Mouse (Mus musculus) C2C12 (cell line): ENCODE measurements at regions not wholly inside any gene's neighbourhood (a gene's known extent, or its start where the extent isn't known, plus 50 kb on each side); places are given as distances from the start of the nearest gene placed in this dataset.

Experiments used
- H3K27me3 ChIP-seq: one replicate; pipeline ENCODE4 v1.6.1; 2011; ENCODE audit not compliant: control insufficient read depth, insufficient read depth, insufficient read length
- H3K36me3 ChIP-seq: one replicate; pipeline ENCODE4 v1.6.1; 2011; ENCODE audit not compliant: control insufficient read depth, insufficient read depth
- H3K4me3 ChIP-seq: one replicate; pipeline ENCODE4 v1.5.1; 2011; ENCODE audit warnings: mild to moderate bottlenecking, control low read depth; ENCODE audit not compliant: poor library complexity, insufficient read depth, severe bottlenecking
- H3K79me2 ChIP-seq: one replicate; pipeline ENCODE4 v1.6.1; 2011; ENCODE audit not compliant: control insufficient read depth, insufficient read depth
- H3K79me3 ChIP-seq: one replicate; pipeline ENCODE4 v1.6.1; 2011; ENCODE audit warnings: low read depth, control low read depth
- H3ac ChIP-seq: one replicate; pipeline ENCODE3; 2011; ENCODE audit warnings: low read depth; ENCODE audit not compliant: control insufficient read depth, insufficient read length
- CEBPB ChIP-seq: IDR thresholded peaks from one replicate; pipeline ENCODE4 v1.6.1; 2011; ENCODE audit warnings: low read depth, mild to moderate bottlenecking, control low read depth, moderate library complexity
- CTCF ChIP-seq: IDR thresholded peaks from one replicate; pipeline ENCODE4 v1.5.1; 2011; ENCODE audit not compliant: control insufficient read depth, insufficient read depth, insufficient read length
- FOSL1 ChIP-seq: IDR thresholded peaks from one replicate; pipeline ENCODE4 v1.8.0; 2011; ENCODE audit warnings: mild to moderate bottlenecking, low read length; ENCODE audit not compliant: poor library complexity, insufficient read depth, severe bottlenecking
- MAX ChIP-seq: IDR thresholded peaks from one replicate; pipeline ENCODE4 v1.6.1; 2011; ENCODE audit warnings: mild to moderate bottlenecking, control low read depth
- MYOD1 ChIP-seq: IDR thresholded peaks from one replicate; pipeline ENCODE4 v1.6.1; 2011; ENCODE audit warnings: low read depth; ENCODE audit not compliant: control insufficient read depth, insufficient read length
- MYOG ChIP-seq: IDR thresholded peaks from one replicate; pipeline ENCODE4 v1.6.1; 2011; ENCODE audit not compliant: control insufficient read depth, insufficient read length; ENCODE audit errors: extremely low read depth
- USF1 ChIP-seq: IDR thresholded peaks from one replicate; pipeline ENCODE4 v1.6.1; 2011; ENCODE audit warnings: low read depth, mild to moderate bottlenecking, control low read depth, moderate library complexity

GRCm38 (mm10) chr17:4648603-4649002, 345.5 kb upstream of the Arid1b start:
- H3K27me3 ChIP-seq, result no peaks in the 10 kb centered on the region
- H3ac ChIP-seq, result no peak overlapping the region
- H3K79me2 ChIP-seq, result no peaks in the 10 kb centered on the region
- no peak overlapping the region for H3K4me3 ChIP-seq
- no peaks in the 10 kb centered on the region for H3K79me3 ChIP-seq
- H3K36me3 ChIP-seq, result no peaks in the 10 kb centered on the region
- TF ChIP-seq MYOG, result no peak

GRCm38 (mm10) chr17:4654221-4654620, 339.9 kb upstream of the Arid1b start:
- no peaks in the 10 kb centered on the region for H3K79me2 ChIP-seq
- H3ac ChIP-seq, result no peak overlapping the region
- no peaks in the 10 kb centered on the region for H3K27me3 ChIP-seq
- TF ChIP-seq CEBPB, result no peak
- TF ChIP-seq FOSL1, result no peak
- no peak for TF ChIP-seq MYOD1
- no peak for TF ChIP-seq USF1
- TF ChIP-seq CTCF, result no peak
- no peak for TF ChIP-seq MYOG
- no peak for TF ChIP-seq MAX
- H3K79me3 ChIP-seq, result no peaks in the 10 kb centered on the region
- H3K36me3 ChIP-seq, result no peaks in the 10 kb centered on the region
- no peak overlapping the region for H3K4me3 ChIP-seq

GRCm38 (mm10) chr17:4661996-4662395, 332.1 kb upstream of the Arid1b start:
- Histone ChIP-seq H3K79me3 (no peaks in the 10 kb centered on the region), H3ac (no peak overlapping the region), H3K27me3 (no peaks in the 10 kb centered on the region), H3K4me3 (no peak overlapping the region), H3K36me3 (no peaks in the 10 kb centered on the region), H3K79me2 (no peaks in the 10 kb centered on the region)
- no peak for TF ChIP-seq MYOG
- TF ChIP-seq CTCF, result no peak
- no peak for TF ChIP-seq CEBPB
- no peak for TF ChIP-seq USF1
- TF ChIP-seq MAX, result no peak

- Histone ChIP-seq H3K36me3 (no peaks in the 10 kb centered on the region), H3ac (no peak overlapping the region), H3K4me3 (no peak overlapping the region), H3K79me2 (no peaks in the 10 kb centered on the region), H3K27me3 (no peaks in the 10 kb centered on the region), H3K79me3 (no peaks in the 10 kb centered on the region)
- TF ChIP-seq FOSL1 (no peak), CTCF (no peak), MAX (no peak), MYOG (no peak), CEBPB (no peak), MYOD1 (no peak), USF1 (no peak)
Observed at GRCm38 (mm10) chr17:4668511-4668910, 325.6 kb upstream of the Arid1b start.

- no peaks in the 10 kb centered on the region for H3K79me3 ChIP-seq
- H3K79me2 ChIP-seq, result no peaks in the 10 kb centered on the region
- H3ac ChIP-seq, result no peak overlapping the region
- no peak overlapping the region for H3K4me3 ChIP-seq
- no peaks in the 10 kb centered on the region for H3K36me3 ChIP-seq
- no peaks in the 10 kb centered on the region for H3K27me3 ChIP-seq
- no peak for TF ChIP-seq USF1
- no peak for TF ChIP-seq CTCF
- TF ChIP-seq FOSL1, result no peak
- TF ChIP-seq MAX, result no peak
- no peak for TF ChIP-seq MYOG
- no peak for TF ChIP-seq MYOD1
- TF ChIP-seq CEBPB, result no peak
Observed at GRCm38 (mm10) chr17:4673271-4673670, 320.9 kb upstream of the Arid1b start.

GRCm38 (mm10) chr17:4706421-4706820, 287.7 kb upstream of the Arid1b start:
- TF ChIP-seq MAX (no peak), MYOD1 (no peak), FOSL1 (no peak), CEBPB (no peak), CTCF (no peak), USF1 (no peak), MYOG (no peak)

More at GRCm38 (mm10) chr17:4706421-4706820, 287.7 kb upstream of the Arid1b start:
- Histone ChIP-seq H3K79me3 (no peaks in the 10 kb centered on the region), H3K27me3 (no peaks in the 10 kb centered on the region), H3K79me2 (no peaks in the 10 kb centered on the region), H3ac (no peak overlapping the region), H3K4me3 (no peak overlapping the region), H3K36me3 (no peaks in the 10 kb centered on the region)
